Mouse (Mus musculus) G1E (cell line): ENCODE data around the gene Gm10197. TPM values are rescaled to one million over a fixed set of nuclear protein-coding genes. Genes with fewer than 3 reads are reported as not detected.

ENCODE experiments used
- ATAC-seq: 2 replicates; pipeline ENCODE4 v1.8.0; 2016; ENCODE audit warnings: mild to moderate bottlenecking; ENCODE audit not compliant: insufficient number of reproducible peaks, poor library complexity, low FRiP score, severe bottlenecking; ENCODE audit errors: extremely low read depth
- DNase-seq: peaks from one replicate; pipeline ENCODE4 v3.0.0; 2012; ENCODE audit warnings: low spot score
- H3K27me3 ChIP-seq: 2 replicates; pipeline ENCODE4 v1.6.1; 2012; ENCODE audit warnings: mild to moderate bottlenecking, low read length, inconsistent platforms; ENCODE audit not compliant: insufficient read depth
- H3K36me3 ChIP-seq: replicated peaks from 2 replicates; pipeline ENCODE3; 2012; ENCODE audit warnings: mild to moderate bottlenecking, inconsistent platforms
- H3K4me1 ChIP-seq: 2 replicates; pipeline ENCODE4 v1.6.1; 2012; ENCODE audit warnings: low read depth, low read length, inconsistent platforms, mixed read lengths; ENCODE audit not compliant: insufficient read depth
- H3K4me3 ChIP-seq: 2 replicates; pipeline ENCODE4 v1.5.1; 2012; ENCODE audit warnings: low read depth, mild to moderate bottlenecking, inconsistent platforms, low read length, moderate library complexity, mixed read lengths
- H3K9me3 ChIP-seq: replicated peaks from 2 replicates; pipeline ENCODE4 v1.6.1; 2012; ENCODE audit warnings: inconsistent platforms
- CTCF ChIP-seq: IDR thresholded peaks from 2 replicates; pipeline ENCODE4 v1.5.1; 2012; ENCODE audit warnings: low read depth, low read length, inconsistent platforms, mixed read lengths
- GATA1 ChIP-seq: IDR thresholded peaks from 2 replicates; pipeline ENCODE4 v1.6.1; 2012; ENCODE audit warnings: borderline replicate concordance, low read length, inconsistent platforms, mixed read lengths
- GATA2 ChIP-seq: IDR thresholded peaks from 2 replicates; pipeline ENCODE4 v1.6.1; 2012; ENCODE audit warnings: low read depth, low read length, inconsistent platforms, borderline replicate concordance
- POLR2AphosphoS5 ChIP-seq: IDR thresholded peaks from 2 replicates; pipeline ENCODE4 v1.6.1; 2012; ENCODE audit warnings: low read depth, low read length, inconsistent platforms; ENCODE audit not compliant: insufficient replicate concordance
- TAL1 ChIP-seq: conservative IDR thresholded peaks from 2 replicates; pipeline ENCODE4 v1.6.1; 2012; ENCODE audit warnings: low read depth, low read length, inconsistent platforms, mixed read lengths
- polyA plus RNA-seq: library from polyadenylated mRNA; stranded (reverse); fragments of >175 nt; gene quantifications from 2 replicates; pipeline ENCODE4 v1.2.3, GENCODE M21; 2012
- total RNA-seq, 2 experiments: library from RNA; stranded (forward) in 1 of 2; stranded (reverse) in 1 of 2; fragments of 200-1000 nt in 1 of 2; fragments of >200 nt in 1 of 2; fragmentation: Nextera tagmentation in 1 of 2; gene quantifications; 2 replicates each; pipeline ENCODE4 v1.2.3; 2014 to 2017

Gene Gm10197
- total and polyA plus RNA-seq, 3 experiments, result 6.6 TPM; not detected in 2

GRCm38 (mm10) chr19:53394552-53394951, 23.0 kb upstream of the Gm10197 start:
- Histone ChIP-seq H3K36me3 (peaks cover 18% of the 10 kb centered on the region), H3K4me3 (no peak overlapping the region), H3K27me3 (peaks cover 4% of the 10 kb centered on the region; the same call in 1 of the 2 replicates), H3K4me1 (peaks cover 30% of the 10 kb centered on the region), H3K9me3 (no peaks in the 10 kb centered on the region)
- ATAC-seq (no peak), DNase-seq (no peak)
- TF ChIP-seq TAL1, result no peak
- no peak for TF ChIP-seq GATA2
- TF ChIP-seq GATA1, result no peak
- peak; percentile 11; the same call in 1 of the 2 replicates for TF ChIP-seq CTCF
- no peak for TF ChIP-seq POLR2AphosphoS5

GRCm38 (mm10) chr19:53393646-53394045, 22.1 kb upstream of the Gm10197 start:
- Histone ChIP-seq H3K36me3 (peaks cover 21% of the 10 kb centered on the region), H3K4me1 (peaks cover 34% of the 10 kb centered on the region), H3K27me3 (no peaks in the 10 kb centered on the region), H3K4me3 (no peak overlapping the region), H3K9me3 (no peaks in the 10 kb centered on the region)
- TF ChIP-seq TAL1, result no peak
- no peak for TF ChIP-seq POLR2AphosphoS5
- no peak for TF ChIP-seq CTCF
- ATAC-seq (no peak), DNase-seq (no peak)

GRCm38 (mm10) chr19:53392781-53393343, 21.3 kb upstream of the Gm10197 start:
- H3K27me3 ChIP-seq, result no peaks in the 10 kb centered on the region
- H3K4me3 ChIP-seq, result no peak overlapping the region; the same call in 1 of the 2 replicates
- DNase-seq, result no peak
- H3K36me3 ChIP-seq, result peaks cover 29% of the 10 kb centered on the region
- no peaks in the 10 kb centered on the region for H3K9me3 ChIP-seq
- TF ChIP-seq TAL1, result no peak
- TF ChIP-seq POLR2AphosphoS5, result no peak
- no peak for TF ChIP-seq CTCF
- TF ChIP-seq GATA2, result no peak
- no peak for TF ChIP-seq GATA1
- peaks cover 41% of the 10 kb centered on the region for H3K4me1 ChIP-seq
- no peak for ATAC-seq

GRCm38 (mm10) chr19:53391787-53392186, 20.2 kb upstream of the Gm10197 start:
- H3K4me1 ChIP-seq, result peaks cover 52% of the 10 kb centered on the region
- DNase-seq (no peak), ATAC-seq (no peak)
- TF ChIP-seq POLR2AphosphoS5, result no peak
- no peak for TF ChIP-seq GATA1
- no peak for TF ChIP-seq TAL1
- TF ChIP-seq CTCF, result no peak
- no peak for TF ChIP-seq GATA2
- H3K27me3 ChIP-seq, result no peaks in the 10 kb centered on the region
- H3K9me3 ChIP-seq, result no peaks in the 10 kb centered on the region
- H3K4me3 ChIP-seq, result peak overlapping the region; percentile 96
- H3K36me3 ChIP-seq, result peaks cover 40% of the 10 kb centered on the region

- ATAC-seq (no peak), DNase-seq (no peak)
- Histone ChIP-seq H3K27me3 (no peaks in the 10 kb centered on the region), H3K36me3 (peaks cover 44% of the 10 kb centered on the region), H3K4me1 (peaks cover 54% of the 10 kb centered on the region), H3K4me3 (peak overlapping the region; percentile 96), H3K9me3 (no peaks in the 10 kb centered on the region)
- TF ChIP-seq CTCF (no peak), TAL1 (no peak), GATA2 (no peak), POLR2AphosphoS5 (no peak), GATA1 (no peak)
These were observed 19.8 kb upstream of the Gm10197 start for GRCm38 (mm10) chr19:53391386-53391785.

GRCm38 (mm10) chr19:53390495-53391007, 19.0 kb upstream of the Gm10197 start, which contains the start of gene Smndc1:
Gene Smndc1 (minus strand): TSS chr19:53390578.
- Histone ChIP-seq H3K9me3 (no peaks in the 10 kb centered on the region), H3K27me3 (no peaks in the 10 kb centered on the region), H3K36me3 (peaks cover 48% of the 10 kb centered on the region), H3K4me1 (peaks cover 56% of the 10 kb centered on the region), H3K4me3 (peak within 1 kb of the TSS; percentile 96)
- peak; percentile 95 for DNase-seq
- TF ChIP-seq GATA1, result no peak
- no peak for TF ChIP-seq POLR2AphosphoS5
- no peak for TF ChIP-seq CTCF
- TF ChIP-seq GATA2, result no peak
- no peak for TF ChIP-seq TAL1
- ATAC-seq, result peak; percentile 97
